Mouse (Mus musculus): ENCODE data around the gene Rbms1. TPM values are rescaled to one million over a fixed set of nuclear protein-coding genes. Genes with fewer than 3 reads are reported as not detected.

The Rbms1 gene
- polyA plus RNA-seq, 1 experiment from 2014 or later: 69.7 TPM

- 88% methylated on average over 1 of the region's 1 CpGs for WGBS
These were observed 214.4 kb downstream of the Rbms1 start for GRCm38 (mm10) chr2:60748585-60748984.

DNA sequence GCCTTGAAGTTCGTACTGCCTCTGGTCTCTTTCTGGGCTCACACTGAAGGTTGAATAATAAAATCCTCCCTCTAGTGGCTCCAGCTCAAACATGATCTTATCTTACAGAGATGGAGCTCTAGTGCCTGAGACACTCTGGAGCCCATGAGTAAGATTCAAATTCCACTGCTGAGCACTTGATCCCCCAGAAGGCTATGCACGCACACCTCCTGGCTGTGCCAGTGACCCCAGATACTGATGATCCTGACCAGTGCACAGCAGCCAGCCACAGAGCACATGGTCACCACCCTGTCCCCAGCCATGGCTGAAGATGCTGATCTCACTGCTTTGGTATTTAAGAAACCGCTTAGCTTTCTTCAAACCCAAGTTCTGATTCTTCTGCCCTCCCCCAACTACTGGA, 215.4 kb downstream of the Rbms1 start:
- 80% methylated on average over 3 of the region's 3 CpGs for WGBS
- Histone ChIP-seq H3K4me1 (replicated peaks) (no peaks in the 10 kb centered on the region), H3K27ac (no peak overlapping the region), H3K36me3 (no peaks in the 10 kb centered on the region), H3K4me3 (no peak overlapping the region), H3K27me3 (ENCODE audit: insufficient read depth, poor library complexity, severe bottlenecking) (no peaks in the 10 kb centered on the region), H3K9me3 (no peaks in the 10 kb centered on the region)
- DNase-seq (ENCODE audit: low spot score): no peak

More at GRCm38 (mm10) chr2:60748585-60748984, 214.4 kb downstream of the Rbms1 start:
- no peak overlapping the region for H3K27ac ChIP-seq
- H3K36me3 ChIP-seq: peaks cover 7% of the 10 kb centered on the region; the same call in 1 of the 2 replicates
- no peaks in the 10 kb centered on the region for H3K9me3 ChIP-seq
- H3K4me1 ChIP-seq (replicated peaks): no peaks in the 10 kb centered on the region
- no peaks in the 10 kb centered on the region for H3K27me3 ChIP-seq (ENCODE audit: insufficient read depth, poor library complexity, severe bottlenecking)
- H3K4me3 ChIP-seq: no peak overlapping the region
- DNase-seq (ENCODE audit: low spot score): no peak

- Histone ChIP-seq H3K4me1 (replicated peaks) (no peaks in the 10 kb centered on the region), H3K27me3 (ENCODE audit: insufficient read depth, poor library complexity, severe bottlenecking) (no peaks in the 10 kb centered on the region), H3K36me3 (no peaks in the 10 kb centered on the region), H3K4me3 (no peak overlapping the region), H3K9me3 (no peaks in the 10 kb centered on the region), H3K27ac (no peak overlapping the region)
- no peak for DNase-seq (ENCODE audit: low spot score)
- WGBS: 78% methylated on average over 3 of the region's 3 CpGs
These were observed 218.3 kb downstream of the Rbms1 start for GRCm38 (mm10) chr2:60744674-60745073.

GRCm38 (mm10) chr2:60739389-60740137, 223.4 kb downstream of the Rbms1 start:
- no peak overlapping the region for H3K4me3 ChIP-seq
- H3K27me3 ChIP-seq (ENCODE audit: insufficient read depth, poor library complexity, severe bottlenecking): no peaks in the 10 kb centered on the region
- no peaks in the 10 kb centered on the region for H3K9me3 ChIP-seq
- 80% methylated on average over 10 of the region's 10 CpGs for WGBS
- no peaks in the 10 kb centered on the region for H3K36me3 ChIP-seq
- H3K27ac ChIP-seq: no peak overlapping the region
- H3K4me1 ChIP-seq (replicated peaks): no peaks in the 10 kb centered on the region
- DNase-seq (ENCODE audit: low spot score): no peak

DNA sequence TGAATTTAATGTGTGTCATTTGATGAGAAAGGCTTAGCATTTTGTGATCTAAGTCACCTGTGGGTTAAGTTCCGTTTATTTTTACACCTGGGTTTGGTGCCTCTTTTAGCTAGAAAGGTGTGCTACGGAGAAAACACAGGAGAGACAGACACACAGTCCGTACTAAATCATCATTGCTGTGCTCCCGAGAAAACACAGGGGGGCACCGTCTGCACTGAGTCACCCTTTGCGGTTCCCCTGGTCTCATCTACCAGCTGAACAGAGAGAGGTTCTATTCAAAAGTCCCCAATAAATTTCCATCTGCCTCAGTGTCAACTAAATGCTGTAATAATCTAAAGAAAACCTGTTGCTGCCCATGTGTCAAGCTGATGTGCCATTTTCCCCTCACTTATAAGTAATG, 232.1 kb downstream of the Rbms1 start:
- DNase-seq (ENCODE audit: low spot score): no peak
- H3K4me1 ChIP-seq (replicated peaks): peaks cover 16% of the 10 kb centered on the region; the same call in 1 of the 2 replicates
- 56% methylated on average over 6 of the region's 6 CpGs for WGBS
- H3K4me3 ChIP-seq: no peak overlapping the region
- H3K9me3 ChIP-seq: no peaks in the 10 kb centered on the region
- H3K36me3 ChIP-seq: no peaks in the 10 kb centered on the region
- no peak overlapping the region for H3K27ac ChIP-seq
- H3K27me3 ChIP-seq (ENCODE audit: insufficient read depth, poor library complexity, severe bottlenecking): no peaks in the 10 kb centered on the region

DNA sequence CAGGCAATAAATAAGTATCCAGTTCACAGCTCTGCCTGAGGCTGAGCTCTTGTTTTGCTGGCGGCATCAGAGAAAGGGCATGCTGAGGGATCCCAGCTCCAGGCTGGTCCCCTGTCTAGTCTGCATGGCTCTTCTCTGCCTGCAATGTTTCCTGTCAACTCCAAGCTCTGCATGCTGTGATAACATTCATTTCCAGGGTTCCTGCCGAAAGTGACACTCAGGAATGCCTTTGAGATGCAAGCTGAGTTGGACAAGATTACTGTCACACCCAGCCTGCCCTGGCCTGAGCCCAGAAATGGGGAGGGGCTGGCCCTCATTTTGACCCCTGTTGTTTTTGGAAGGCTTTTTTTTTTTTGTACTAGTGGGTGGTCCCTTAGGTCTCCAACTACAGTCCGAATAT, 233.0 kb downstream of the Rbms1 start:
- Histone ChIP-seq H3K4me3 (no peak overlapping the region), H3K9me3 (no peaks in the 10 kb centered on the region), H3K27me3 (ENCODE audit: insufficient read depth, poor library complexity, severe bottlenecking) (no peaks in the 10 kb centered on the region), H3K27ac (no peak overlapping the region; the same call in 1 of the 2 replicates), H3K4me1 (replicated peaks) (peaks cover 16% of the 10 kb centered on the region; the same call in 1 of the 2 replicates), H3K36me3 (no peaks in the 10 kb centered on the region)
- WGBS: 8% methylated on average over 3 of the region's 3 CpGs
- peak; percentile 44 for DNase-seq (ENCODE audit: low spot score)

DNA sequence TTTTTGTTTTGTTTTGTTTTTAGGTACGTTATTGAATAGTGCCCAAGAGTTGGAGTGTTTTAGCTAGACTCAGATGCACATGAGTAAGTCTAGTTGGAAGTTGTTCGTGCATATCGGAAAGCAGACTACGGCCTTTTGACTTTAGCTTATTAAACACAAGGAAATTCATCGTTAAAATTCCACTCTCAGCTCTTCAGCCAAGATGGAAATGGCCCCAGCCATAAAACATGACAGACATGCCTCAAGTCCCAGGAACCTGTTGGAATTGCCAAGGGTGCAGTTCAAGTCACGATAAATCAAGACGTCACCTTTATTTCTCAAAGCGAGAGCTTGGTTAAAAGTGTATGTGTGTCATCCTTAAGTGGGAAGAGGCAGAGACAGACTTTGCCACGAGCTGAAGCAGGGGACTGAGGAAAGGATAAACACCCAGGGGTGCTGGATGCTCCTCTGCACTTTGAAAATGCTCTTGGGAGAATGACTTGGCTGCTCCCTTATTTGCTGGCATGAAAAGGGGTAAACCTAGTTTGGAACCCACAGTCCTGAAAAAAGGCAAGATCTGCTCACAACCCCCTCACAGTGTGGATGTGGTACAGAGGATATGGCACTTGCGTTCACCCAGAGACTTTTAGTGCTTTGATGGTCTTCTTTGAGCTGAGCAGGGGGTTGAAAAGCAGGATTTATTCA, 233.9 kb downstream of the Rbms1 start:
- Histone ChIP-seq H3K4me1 (replicated peaks) (peaks cover 16% of the 10 kb centered on the region; the same call in 1 of the 2 replicates), H3K36me3 (no peaks in the 10 kb centered on the region), H3K9me3 (no peaks in the 10 kb centered on the region), H3K27me3 (ENCODE audit: insufficient read depth, poor library complexity, severe bottlenecking) (no peaks in the 10 kb centered on the region), H3K4me3 (no peak overlapping the region), H3K27ac (no peak overlapping the region)
- 81% methylated on average over 10 of the region's 10 CpGs for WGBS
- DNase-seq (ENCODE audit: low spot score): no peak

GRCm38 (mm10) chr2:60724660-60725059, 238.3 kb downstream of the Rbms1 start:
- Histone ChIP-seq H3K4me1 (replicated peaks) (peaks cover 17% of the 10 kb centered on the region), H3K36me3 (no peaks in the 10 kb centered on the region), H3K27ac (no peak overlapping the region), H3K4me3 (no peak overlapping the region), H3K27me3 (ENCODE audit: insufficient read depth, poor library complexity, severe bottlenecking) (no peaks in the 10 kb centered on the region), H3K9me3 (no peaks in the 10 kb centered on the region)
- no peak for DNase-seq (ENCODE audit: low spot score)
- WGBS: 78% methylated on average over 2 of the region's 2 CpGs

DNA sequence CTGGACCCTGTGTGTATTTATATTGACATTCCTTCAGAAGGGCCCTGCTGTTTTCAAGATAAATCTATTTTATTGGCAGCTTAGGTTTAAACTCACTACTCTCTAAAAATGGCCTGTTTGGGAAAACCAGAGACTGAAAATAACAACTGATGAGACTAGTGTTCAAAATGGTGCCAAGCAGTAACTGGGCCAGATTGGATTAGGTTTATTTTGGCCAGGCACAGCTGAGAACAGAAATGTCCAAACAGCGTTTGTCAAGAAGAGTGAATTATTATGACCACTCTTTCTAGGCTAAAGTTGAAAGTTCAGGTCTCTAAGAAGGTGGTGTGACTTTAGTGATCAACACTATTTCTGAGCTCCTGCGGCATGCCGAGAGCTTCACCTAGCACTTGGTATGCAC, 240.0 kb downstream of the Rbms1 start:
- 93% methylated on average over 3 of the region's 3 CpGs for WGBS
- H3K27me3 ChIP-seq (ENCODE audit: insufficient read depth, poor library complexity, severe bottlenecking): no peaks in the 10 kb centered on the region
- peaks cover 8% of the 10 kb centered on the region for H3K4me1 ChIP-seq (replicated peaks)
- no peaks in the 10 kb centered on the region for H3K36me3 ChIP-seq
- H3K4me3 ChIP-seq: no peak overlapping the region
- DNase-seq (ENCODE audit: low spot score): no peak
- no peaks in the 10 kb centered on the region for H3K9me3 ChIP-seq
- H3K27ac ChIP-seq: no peak overlapping the region

DNA sequence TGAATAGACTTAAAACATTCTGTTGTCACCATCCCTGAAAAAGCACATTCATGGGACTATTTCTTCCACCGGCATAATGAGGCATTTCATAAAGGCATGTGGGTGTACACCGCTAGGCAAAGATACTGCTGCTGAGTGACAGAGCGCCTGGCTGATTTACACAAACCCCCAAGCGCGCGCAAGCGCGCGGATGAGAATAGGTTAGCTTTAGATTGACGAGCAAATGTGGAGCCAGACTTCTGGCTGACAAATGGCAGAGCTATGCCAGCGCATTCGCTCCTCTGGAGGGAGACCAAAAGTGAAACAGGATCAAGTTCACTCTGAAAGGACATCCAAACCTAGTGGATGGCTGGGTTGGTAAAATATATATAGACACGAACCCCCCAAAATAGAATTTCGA, 240.5 kb downstream of the Rbms1 start, which contains the start of gene Itgb6:
TSS of gene Itgb6 (minus strand) at position 130 of the 400 bp plus-strand sequence.
- DNase-seq (ENCODE audit: low spot score): no peak
- no peak within 1 kb of the TSS for H3K27ac ChIP-seq
- H3K4me3 ChIP-seq: no peak within 1 kb of the TSS
- H3K9me3 ChIP-seq: no peaks in the 10 kb centered on the region
- peaks cover 10% of the 10 kb centered on the region for H3K4me1 ChIP-seq (replicated peaks)
- H3K36me3 ChIP-seq: no peaks in the 10 kb centered on the region
- 87% methylated on average over 14 of the region's 14 CpGs for WGBS
- no peaks in the 10 kb centered on the region for H3K27me3 ChIP-seq (ENCODE audit: insufficient read depth, poor library complexity, severe bottlenecking)

- Histone ChIP-seq H3K4me1 (replicated peaks) (peaks cover 20% of the 10 kb centered on the region), H3K9me3 (no peaks in the 10 kb centered on the region), H3K4me3 (no peak overlapping the region), H3K27me3 (ENCODE audit: insufficient read depth, poor library complexity, severe bottlenecking) (0 out of 2 replicates have a peak, but pooled peaks cover 2% of the 10 kb centered on the region), H3K36me3 (no peaks in the 10 kb centered on the region), H3K27ac (no peak overlapping the region)
- no peak for DNase-seq (ENCODE audit: low spot score)
- 29% methylated on average over 5 of the region's 5 CpGs for WGBS
These were observed 242.1 kb downstream of the Rbms1 start for GRCm38 (mm10) chr2:60720906-60721305.

GRCm38 (mm10) chr2:60720205-60720604, 242.8 kb downstream of the Rbms1 start:
- H3K36me3 ChIP-seq: no peaks in the 10 kb centered on the region
- no peaks in the 10 kb centered on the region for H3K9me3 ChIP-seq
- no peak overlapping the region for H3K27ac ChIP-seq
- 84% methylated on average over 8 of the region's 8 CpGs for WGBS
- peaks cover 27% of the 10 kb centered on the region for H3K4me1 ChIP-seq (replicated peaks)
- 0 out of 2 replicates have a peak, but pooled peaks cover 6% of the 10 kb centered on the region for H3K27me3 ChIP-seq (ENCODE audit: insufficient read depth, poor library complexity, severe bottlenecking)
- DNase-seq (ENCODE audit: low spot score): no peak
- no peak overlapping the region for H3K4me3 ChIP-seq

- Histone ChIP-seq H3K27me3 (ENCODE audit: insufficient read depth, poor library complexity, severe bottlenecking) (0 out of 2 replicates have a peak, but pooled peaks cover 6% of the 10 kb centered on the region), H3K9me3 (no peaks in the 10 kb centered on the region), H3K36me3 (no peaks in the 10 kb centered on the region), H3K27ac (0 out of 2 replicates have a peak overlapping the region, but pooled peaks have one; percentile 30), H3K4me3 (no peak overlapping the region), H3K4me1 (replicated peaks) (peaks cover 41% of the 10 kb centered on the region)
- no peak for DNase-seq (ENCODE audit: low spot score)
- WGBS: 70% methylated on average over 13 of the region's 13 CpGs
These were observed 245.6 kb downstream of the Rbms1 start for GRCm38 (mm10) chr2:60717348-60717747.

Data from hindbrain, embryonic 10.5 days (tissue).